Mouse (Mus musculus) heart, adult 2 months (tissue): Measurements from ENCODE around the gene Htt. TPM values are rescaled to one million over a fixed set of nuclear protein-coding genes. Genes with fewer than 3 reads are reported as not detected.

ENCODE experiments used
- DNase-seq, 2 experiments: peaks; one replicate each; pipeline ENCODE4 v3.0.0; 2021
- H3K27ac ChIP-seq: fragments of 200-600 bp; 2 replicates; pipeline ENCODE4 v1.8.1; 2022
- H3K27me3 ChIP-seq: fragments of 200-500 bp; 2 replicates; pipeline ENCODE4 v1.6.1; 2012; ENCODE audit warnings: mild to moderate bottlenecking, low read length, inconsistent platforms, mixed read lengths; ENCODE audit not compliant: control insufficient read depth, insufficient read depth
- H3K36me3 ChIP-seq: fragments of 200-500 bp; 2 replicates; pipeline ENCODE4 v1.6.1; 2012; ENCODE audit warnings: low read length, inconsistent platforms; ENCODE audit not compliant: control insufficient read depth, insufficient read depth
- H3K4me1 ChIP-seq: fragments of 200-500 bp; 2 replicates; pipeline ENCODE4 v1.6.1; 2011; ENCODE audit warnings: low read length; ENCODE audit not compliant: control insufficient read depth, insufficient read depth
- H3K4me3 ChIP-seq: fragments of 200-600 bp; 2 replicates; pipeline ENCODE4 v1.8.1; 2022
- H3K79me2 ChIP-seq: fragments of 200-500 bp; replicated peaks from 2 replicates; pipeline ENCODE4 v1.6.1; 2012; ENCODE audit warnings: mild to moderate bottlenecking, inconsistent platforms, low read length, moderate library complexity, mixed read lengths; ENCODE audit not compliant: control insufficient read depth, insufficient read depth
- H3K9ac ChIP-seq: fragments of 200-500 bp; 2 replicates; pipeline ENCODE4 v1.6.1; 2012; ENCODE audit warnings: low read depth, mild to moderate bottlenecking, control low read depth, inconsistent platforms, low read length, mixed read lengths
- CTCF ChIP-seq: fragments of 200-600 bp; IDR thresholded peaks from 2 replicates; pipeline ENCODE4 v1.8.1; 2022; ENCODE audit warnings: antibody characterized with exemption, mild to moderate bottlenecking, moderate library complexity
- EP300 ChIP-seq: fragments of 200-500 bp; IDR thresholded peaks from 2 replicates; pipeline ENCODE4 v1.6.1; 2011; ENCODE audit warnings: low read depth, low read length, control low read depth; ENCODE audit not compliant: insufficient read depth
- POLR2A ChIP-seq: fragments of 200-500 bp; IDR thresholded peaks from 2 replicates; pipeline ENCODE4 v1.6.1; 2011; ENCODE audit warnings: mild to moderate bottlenecking, low read depth, low read length, control low read depth; ENCODE audit not compliant: insufficient read depth
- WGBS: fragments of 180-500 bp; shearing (Covaris S2); methylation state at CpG from one replicate; pipeline ENCODE4 v1.1.7; 2018; 5-methylcytosine and 5-hydroxymethylcytosine counted together
- intact Hi-C: fragments of 180-260 bp; cut with DNase I; formaldehyde crosslinking; loops from one replicate; pipeline ENCODE4 v1.15.1; 2025
- polyA plus RNA-seq: library from polyadenylated mRNA; depleted of rRNA; stranded (reverse); fragments of >200 nt; gene quantifications from 2 replicates; pipeline ENCODE4 v1.2.3, GENCODE M21; 2012
- total RNA-seq, 2 experiments: library from RNA; stranded (reverse); gene quantifications; 2 replicates each; pipeline ENCODE4 v1.2.3; 2021

Htt gene
- total and polyA plus RNA-seq, 3 experiments: 6.5 to 12.0 (median 11.5) TPM

- H3K4me1 ChIP-seq: peaks cover 2% of the 10 kb centered on the region; the same call in 1 of the 2 replicates
- H3K9ac ChIP-seq: no peak overlapping the region
- no peaks in the 10 kb centered on the region for H3K36me3 ChIP-seq
- intact Hi-C loops: loop anchor here (2.0 kb wide), 1 partner anchor 38 kb away; no protein-coding TSS in a partner anchor
- no peak for TF ChIP-seq CTCF
- TF ChIP-seq POLR2A: no peak
- TF ChIP-seq EP300: no peak
- 86% methylated on average over 10 of the region's 10 CpGs for whole genome bisulfite sequencing
- H3K4me3 ChIP-seq: no peak overlapping the region
- DNase-seq: no peak
- H3K27me3 ChIP-seq: no peaks in the 10 kb centered on the region
- H3K79me2 ChIP-seq: no peaks in the 10 kb centered on the region
- H3K27ac ChIP-seq: no peak overlapping the region
Measured at GRCm38 (mm10) chr5:34917234-34917655, 155.7 kb downstream of the Htt start.

- intact Hi-C loops: no loop called here
- 88% methylated on average over 3 of the region's 3 CpGs for WGBS
- Histone ChIP-seq H3K27ac (no peak overlapping the region), H3K4me1 (peaks cover 2% of the 10 kb centered on the region; the same call in 1 of the 2 replicates), H3K4me3 (no peak overlapping the region), H3K36me3 (no peaks in the 10 kb centered on the region), H3K27me3 (no peaks in the 10 kb centered on the region), H3K9ac (no peak overlapping the region), H3K79me2 (no peaks in the 10 kb centered on the region)
- TF ChIP-seq CTCF (no peak), POLR2A (no peak), EP300 (no peak)
- DNase-seq: no peak
Measured at GRCm38 (mm10) chr5:34918785-34919184, 157.2 kb downstream of the Htt start.

- no peak for DNase-seq
- WGBS: 77% methylated on average over 6 of the region's 6 CpGs
- Histone ChIP-seq H3K4me3 (no peak overlapping the region), H3K27me3 (no peaks in the 10 kb centered on the region), H3K9ac (no peak overlapping the region), H3K27ac (no peak overlapping the region), H3K79me2 (no peaks in the 10 kb centered on the region), H3K4me1 (no peaks in the 10 kb centered on the region), H3K36me3 (no peaks in the 10 kb centered on the region)
- no peak for TF ChIP-seq POLR2A
- no peak for TF ChIP-seq CTCF
- TF ChIP-seq EP300: no peak
- intact Hi-C loops: no loop called here
Measured at GRCm38 (mm10) chr5:34922531-34922930, 161.0 kb downstream of the Htt start.

- no peak for TF ChIP-seq EP300
- TF ChIP-seq POLR2A: no peak
- no peak for TF ChIP-seq CTCF
- intact Hi-C loops: no loop called here
- no peak overlapping the region for H3K27ac ChIP-seq
Measured at GRCm38 (mm10) chr5:34923920-34924319, 162.4 kb downstream of the Htt start.

GRCm38 (mm10) chr5:34924519-34924918 is 163.0 kb downstream of the Htt start:
- Histone ChIP-seq H3K36me3 (no peaks in the 10 kb centered on the region), H3K4me3 (no peak overlapping the region), H3K27ac (no peak overlapping the region), H3K9ac (no peak overlapping the region), H3K27me3 (no peaks in the 10 kb centered on the region), H3K4me1 (no peaks in the 10 kb centered on the region), H3K79me2 (no peaks in the 10 kb centered on the region)
- intact Hi-C loops: no loop called here
- 65% methylated on average over 7 of the region's 7 CpGs for WGBS
- no peak for TF ChIP-seq EP300
- TF ChIP-seq POLR2A: no peak
- no peak for TF ChIP-seq CTCF
- no peak for DNase-seq

More at GRCm38 (mm10) chr5:34923920-34924319, 162.4 kb downstream of the Htt start:
- Histone ChIP-seq H3K9ac (no peak overlapping the region), H3K27me3 (no peaks in the 10 kb centered on the region), H3K36me3 (no peaks in the 10 kb centered on the region), H3K4me1 (no peaks in the 10 kb centered on the region), H3K4me3 (no peak overlapping the region), H3K79me2 (no peaks in the 10 kb centered on the region)
- no peak for DNase-seq
- WGBS: 74% methylated on average over 4 of the region's 4 CpGs

- Histone ChIP-seq H3K27ac (no peak overlapping the region), H3K36me3 (peaks cover 3% of the 10 kb centered on the region; the same call in 1 of the 2 replicates), H3K4me1 (peaks cover 13% of the 10 kb centered on the region), H3K9ac (no peak overlapping the region), H3K79me2 (no peaks in the 10 kb centered on the region), H3K4me3 (no peak overlapping the region), H3K27me3 (no peaks in the 10 kb centered on the region)
- TF ChIP-seq POLR2A (no peak), EP300 (no peak), CTCF (no peak)
- no peak for DNase-seq
- 86% methylated on average over 4 of the region's 4 CpGs for WGBS
- intact Hi-C loops: no loop called here
Measured at GRCm38 (mm10) chr5:34927648-34928047, 166.1 kb downstream of the Htt start.
